Mouse (Mus musculus) embryonic facial prominence, embryonic 10.5 days (tissue): ENCODE results near the gene Ccdc148. TPM values are rescaled to one million over a fixed set of nuclear protein-coding genes. Genes with fewer than 3 reads are reported as not detected.

Experiments
- DNase-seq: peaks from one replicate; pipeline ENCODE4 v3.0.0-alpha.2; 2017; ENCODE audit warnings: low spot score
- H3K27ac ChIP-seq: fragments of 300-500 bp; sonication (generic); replicated peaks from 2 replicates; pipeline ENCODE4 v1.5.1; 2016; ENCODE audit warnings: mild to moderate bottlenecking
- H3K27me3 ChIP-seq: fragments of 300-500 bp; sonication (generic); replicated peaks from 2 replicates; pipeline ENCODE4 v1.6.1; 2016; ENCODE audit warnings: low read depth, mild to moderate bottlenecking; ENCODE audit not compliant: poor library complexity, severe bottlenecking
- H3K36me3 ChIP-seq: fragments of 300-500 bp; sonication (generic); replicated peaks from 2 replicates; pipeline ENCODE4 v1.6.1; 2016; ENCODE audit warnings: mild to moderate bottlenecking, moderate library complexity
- H3K4me1 ChIP-seq: fragments of 300-500 bp; sonication (generic); 2 replicates; pipeline ENCODE4 v1.6.1; 2016
- H3K4me3 ChIP-seq: fragments of 300-500 bp; sonication (generic); 2 replicates; pipeline ENCODE4 v1.5.1; 2016; ENCODE audit warnings: mild to moderate bottlenecking, moderate library complexity
- H3K9me3 ChIP-seq: fragments of 300-500 bp; sonication (generic); 2 replicates; pipeline ENCODE4 v1.6.1; 2016; ENCODE audit warnings: mild to moderate bottlenecking
- WGBS: fragments of 180-500 bp; shearing (Covaris S2); methylation state at CpG from one replicate; pipeline ENCODE4 v1.1.7; 2016; 5-methylcytosine and 5-hydroxymethylcytosine counted together
- polyA plus RNA-seq: library from polyadenylated mRNA; unstranded; fragments of >200 nt; fragmentation: Nextera tagmentation; extraction: Ambion mirVana; gene quantifications from 2 replicates; pipeline ENCODE4 v1.2.1, GENCODE M21; 2016

Gene Ccdc148
- polyA plus RNA-seq, 1 experiment from 2014 or later, result 0.87 TPM

DNA sequence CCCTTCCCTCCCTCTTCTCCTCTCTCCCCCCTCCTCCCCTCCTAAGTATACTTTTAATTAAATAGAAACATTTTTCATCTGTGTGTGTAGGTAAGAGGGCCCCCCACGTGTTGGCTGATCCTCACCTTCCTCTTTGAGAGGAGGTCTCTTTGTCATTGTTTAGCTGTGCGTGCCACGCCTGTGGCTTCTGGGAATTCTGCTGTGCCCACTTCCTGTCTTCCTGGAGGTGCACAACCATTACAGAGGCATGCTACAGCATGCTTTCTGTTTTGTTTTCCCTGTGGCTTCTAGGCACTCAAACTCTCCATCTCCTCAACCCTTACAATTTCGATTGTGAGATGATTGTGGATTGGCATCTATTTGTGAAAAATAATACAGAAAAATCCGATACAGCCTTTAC, 11.1 kb upstream of the Ccdc148 start:
- DNase-seq, result no peak
- H3K27ac ChIP-seq, result no peak overlapping the region
- WGBS, result 78% methylated on average over 5 of the region's 5 CpGs
- H3K4me1 ChIP-seq, result peaks cover 8% of the 10 kb centered on the region; the same call in 1 of the 2 replicates
- no peaks in the 10 kb centered on the region for H3K27me3 ChIP-seq
- H3K9me3 ChIP-seq, result no peaks in the 10 kb centered on the region
- no peaks in the 10 kb centered on the region for H3K36me3 ChIP-seq
- H3K4me3 ChIP-seq, result no peak overlapping the region

- no peaks in the 10 kb centered on the region for H3K9me3 ChIP-seq
- WGBS, result 97% methylated on average over 5 of the region's 5 CpGs
- DNase-seq, result no peak
- H3K27me3 ChIP-seq, result no peaks in the 10 kb centered on the region
- no peak overlapping the region for H3K27ac ChIP-seq
- H3K36me3 ChIP-seq, result no peaks in the 10 kb centered on the region
- H3K4me1 ChIP-seq, result peaks cover 5% of the 10 kb centered on the region; the same call in 1 of the 2 replicates
- no peak overlapping the region for H3K4me3 ChIP-seq
These were observed 10.1 kb upstream of the Ccdc148 start for GRCm38 (mm10) chr2:59170593-59170992.

DNA sequence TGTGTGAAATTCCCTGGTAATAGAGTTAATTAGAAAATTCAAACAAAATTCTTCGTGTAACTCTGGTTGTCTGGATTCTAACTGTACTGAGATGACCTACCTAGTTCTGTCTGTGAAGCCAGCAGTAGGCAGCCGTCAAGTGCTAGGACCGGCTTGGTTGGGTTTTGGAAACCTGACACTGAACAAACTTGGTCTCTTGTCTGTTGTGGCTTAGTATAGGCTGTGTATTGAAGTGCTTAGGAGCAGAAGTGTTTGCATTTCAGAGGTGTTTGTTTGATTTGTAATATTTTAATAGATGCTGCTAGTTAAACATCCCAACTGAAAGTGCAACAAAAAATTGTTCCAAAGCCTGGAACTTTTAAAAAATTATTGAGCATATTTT, 9.7 kb upstream of the Ccdc148 start:
- DNase-seq, result no peak
- H3K27me3 ChIP-seq, result no peaks in the 10 kb centered on the region
- no peak overlapping the region for H3K27ac ChIP-seq
- 66% methylated on average over 3 of the region's 3 CpGs for WGBS
- no peaks in the 10 kb centered on the region for H3K36me3 ChIP-seq
- H3K9me3 ChIP-seq, result no peaks in the 10 kb centered on the region
- no peak overlapping the region for H3K4me3 ChIP-seq
- H3K4me1 ChIP-seq, result peaks cover 5% of the 10 kb centered on the region; the same call in 1 of the 2 replicates

DNA sequence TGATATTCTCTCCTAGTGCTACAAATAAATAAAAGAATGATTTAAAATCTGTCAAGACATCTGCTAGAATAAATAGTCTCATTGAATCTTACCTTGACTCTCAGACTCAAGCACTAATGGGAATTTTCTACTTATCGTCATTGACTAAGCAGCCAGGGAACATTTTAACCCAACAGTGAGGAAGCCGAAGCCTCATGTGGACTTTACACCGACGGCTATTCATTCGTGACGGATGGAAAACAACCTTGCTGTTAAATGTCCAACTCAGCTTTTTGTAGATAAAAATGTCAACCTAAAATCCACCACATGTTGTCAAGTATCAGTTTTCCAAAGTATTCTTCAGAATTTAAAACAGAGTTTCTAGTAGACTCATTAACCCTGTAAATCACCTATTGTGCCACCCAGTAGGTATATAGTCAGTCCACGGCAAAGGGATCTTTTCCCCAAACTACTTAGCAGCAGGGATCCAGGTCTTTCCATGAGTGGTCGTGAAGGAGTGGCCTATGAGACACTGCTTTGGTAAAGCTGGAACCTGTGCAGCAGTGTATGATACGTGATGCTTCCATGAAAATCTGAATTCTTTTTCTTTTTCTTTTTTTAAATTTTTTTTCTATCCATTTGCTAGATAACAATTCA, 9.2 kb upstream of the Ccdc148 start:
- Histone ChIP-seq H3K9me3 (no peaks in the 10 kb centered on the region), H3K4me3 (no peak overlapping the region), H3K4me1 (peaks cover 5% of the 10 kb centered on the region; the same call in 1 of the 2 replicates), H3K27ac (no peak overlapping the region), H3K27me3 (no peaks in the 10 kb centered on the region), H3K36me3 (no peaks in the 10 kb centered on the region)
- no peak for DNase-seq
- 88% methylated on average over 9 of the region's 9 CpGs for WGBS

GRCm38 (mm10) chr2:59167830-59168229, 7.3 kb upstream of the Ccdc148 start:
- no peak for DNase-seq
- Histone ChIP-seq H3K9me3 (no peaks in the 10 kb centered on the region), H3K4me3 (no peak overlapping the region), H3K27me3 (no peaks in the 10 kb centered on the region), H3K4me1 (peaks cover 12% of the 10 kb centered on the region), H3K36me3 (no peaks in the 10 kb centered on the region), H3K27ac (no peak overlapping the region)
- 85% methylated on average over 4 of the region's 4 CpGs for WGBS

DNA sequence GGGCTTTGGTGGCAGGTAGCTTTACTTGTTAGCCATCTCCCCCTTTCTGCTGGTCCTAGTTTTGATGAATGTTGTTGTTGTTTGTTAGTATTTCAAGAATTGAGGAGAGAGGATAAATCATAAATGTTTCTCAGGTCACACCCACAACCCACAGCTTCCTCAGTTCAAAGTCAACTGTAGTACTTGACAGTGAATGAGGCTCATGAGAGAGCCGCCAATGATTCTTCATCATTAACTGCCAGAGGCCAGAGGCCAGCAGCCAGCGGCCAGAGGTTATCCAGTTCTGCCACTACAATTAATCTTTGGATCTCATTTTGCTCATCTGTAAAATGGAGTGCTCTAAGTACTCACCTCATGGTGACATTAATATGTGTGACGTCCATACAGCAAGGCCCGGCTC, 6.5 kb upstream of the Ccdc148 start:
- no peak for DNase-seq
- no peak overlapping the region for H3K4me3 ChIP-seq
- no peaks in the 10 kb centered on the region for H3K9me3 ChIP-seq
- H3K36me3 ChIP-seq, result no peaks in the 10 kb centered on the region
- no peaks in the 10 kb centered on the region for H3K27me3 ChIP-seq
- H3K27ac ChIP-seq, result no peak overlapping the region
- 84% methylated on average over 4 of the region's 4 CpGs for WGBS
- peaks cover 17% of the 10 kb centered on the region for H3K4me1 ChIP-seq

- 45% methylated on average over 8 of the region's 8 CpGs for WGBS
- no peak for DNase-seq
These were observed 1.8 kb upstream of the Ccdc148 start for GRCm38 (mm10) chr2:59162285-59162600.

GRCm38 (mm10) chr2:59161441-59162284, 1.2 kb upstream of the Ccdc148 start:
- peak; percentile 82 for DNase-seq
- Histone ChIP-seq H3K9me3 (no peaks in the 10 kb centered on the region), H3K27me3 (no peaks in the 10 kb centered on the region), H3K4me1 (peaks cover 28% of the 10 kb centered on the region), H3K27ac (peak overlapping the region; percentile 94), H3K4me3 (peak overlapping the region; percentile 92), H3K36me3 (no peaks in the 10 kb centered on the region)
- WGBS, result under 1% methylated on average over 74 of the region's 74 CpGs

More at GRCm38 (mm10) chr2:59162285-59162600, 1.8 kb upstream of the Ccdc148 start:
- Histone ChIP-seq H3K4me3 (peak overlapping the region; percentile 92), H3K4me1 (peaks cover 28% of the 10 kb centered on the region), H3K27me3 (no peaks in the 10 kb centered on the region), H3K27ac (no peak overlapping the region), H3K36me3 (no peaks in the 10 kb centered on the region), H3K9me3 (no peaks in the 10 kb centered on the region)

DNA sequence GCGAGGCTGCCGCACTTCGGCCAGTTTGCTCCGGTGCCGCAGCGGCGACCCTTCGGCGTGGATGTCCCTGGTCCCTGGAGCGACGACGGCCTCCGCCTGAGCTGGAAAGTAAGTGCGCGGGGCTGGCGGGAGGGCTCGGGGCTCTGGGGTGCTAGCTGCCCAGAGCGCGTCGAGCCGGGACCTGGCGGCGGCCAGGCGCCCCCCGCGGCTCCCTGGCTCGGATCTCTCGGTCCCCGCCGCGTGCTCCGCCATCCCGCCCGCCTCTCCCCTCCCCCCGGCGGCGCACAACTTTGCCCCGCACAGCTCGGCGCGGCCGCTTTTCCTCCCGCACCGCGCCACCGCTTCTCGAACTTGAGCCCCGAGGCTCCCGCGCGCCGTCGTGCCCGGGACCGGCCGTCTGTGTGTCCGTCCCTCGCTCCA, 548 bp upstream of the Ccdc148 start:
- Histone ChIP-seq H3K27ac (peak overlapping the region; percentile 94), H3K36me3 (no peaks in the 10 kb centered on the region), H3K4me1 (peaks cover 28% of the 10 kb centered on the region), H3K4me3 (peak overlapping the region; percentile 92), H3K27me3 (no peaks in the 10 kb centered on the region), H3K9me3 (no peaks in the 10 kb centered on the region)
- DNase-seq, result no peak
- WGBS, result under 1% methylated on average over 57 of the region's 58 CpGs

GRCm38 (mm10) chr2:59159961-59160604, 400 bp downstream of the Ccdc148 start:
- Histone ChIP-seq H3K4me3 (peak overlapping the region; percentile 92), H3K36me3 (no peaks in the 10 kb centered on the region), H3K9me3 (no peaks in the 10 kb centered on the region), H3K27me3 (no peaks in the 10 kb centered on the region), H3K4me1 (peaks cover 28% of the 10 kb centered on the region), H3K27ac (peak overlapping the region; percentile 94)
- under 1% methylated on average over 16 of the region's 16 CpGs for WGBS
- DNase-seq, result no peak

DNA sequence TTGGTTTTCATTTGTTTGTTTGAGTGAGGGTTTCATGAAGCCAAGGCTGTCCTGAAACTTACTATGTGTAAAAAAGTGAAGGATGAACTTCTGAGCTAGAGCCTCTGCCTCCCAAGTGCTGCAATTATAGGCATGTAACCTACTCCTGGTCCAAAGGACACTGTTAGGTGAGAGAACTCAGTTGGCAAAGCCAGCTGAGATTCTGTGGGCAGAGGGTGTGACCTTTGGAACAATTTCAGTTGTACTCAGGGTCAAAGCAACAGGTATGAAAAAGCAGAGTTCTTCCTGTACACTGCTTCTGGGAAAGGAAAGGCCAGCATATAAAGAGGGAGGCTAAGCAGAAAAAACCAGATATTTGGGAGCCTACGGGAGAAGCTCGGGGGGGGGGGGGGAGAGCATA, 2.4 kb downstream of the Ccdc148 start:
- H3K27ac ChIP-seq, result no peak overlapping the region
- no peaks in the 10 kb centered on the region for H3K36me3 ChIP-seq
- DNase-seq, result no peak
- 70% methylated on average over 2 of the region's 2 CpGs for WGBS
- H3K4me1 ChIP-seq, result peaks cover 22% of the 10 kb centered on the region
- H3K9me3 ChIP-seq, result no peaks in the 10 kb centered on the region
- H3K27me3 ChIP-seq, result no peaks in the 10 kb centered on the region
- H3K4me3 ChIP-seq, result no peak overlapping the region

GRCm38 (mm10) chr2:59155428-59155827, 5.1 kb downstream of the Ccdc148 start:
- Histone ChIP-seq H3K27ac (no peak overlapping the region), H3K4me1 (peaks cover 5% of the 10 kb centered on the region), H3K9me3 (no peaks in the 10 kb centered on the region), H3K4me3 (no peak overlapping the region), H3K36me3 (no peaks in the 10 kb centered on the region), H3K27me3 (no peaks in the 10 kb centered on the region)
- DNase-seq, result no peak

- Histone ChIP-seq H3K4me1 (no peaks in the 10 kb centered on the region), H3K36me3 (no peaks in the 10 kb centered on the region), H3K27ac (no peak overlapping the region), H3K27me3 (no peaks in the 10 kb centered on the region), H3K4me3 (no peak overlapping the region), H3K9me3 (no peaks in the 10 kb centered on the region)
- no peak for DNase-seq
- 91% methylated on average over 8 of the region's 8 CpGs for WGBS
These were observed 29.4 kb downstream of the Ccdc148 start for GRCm38 (mm10) chr2:59131044-59131443.
